Mouse (Mus musculus): ENCODE data around the gene Rnf38.
A peak's percentile ranks its signal among the peaks of the same experiment; 100 is the strongest.

Gene Rnf38

DNA sequence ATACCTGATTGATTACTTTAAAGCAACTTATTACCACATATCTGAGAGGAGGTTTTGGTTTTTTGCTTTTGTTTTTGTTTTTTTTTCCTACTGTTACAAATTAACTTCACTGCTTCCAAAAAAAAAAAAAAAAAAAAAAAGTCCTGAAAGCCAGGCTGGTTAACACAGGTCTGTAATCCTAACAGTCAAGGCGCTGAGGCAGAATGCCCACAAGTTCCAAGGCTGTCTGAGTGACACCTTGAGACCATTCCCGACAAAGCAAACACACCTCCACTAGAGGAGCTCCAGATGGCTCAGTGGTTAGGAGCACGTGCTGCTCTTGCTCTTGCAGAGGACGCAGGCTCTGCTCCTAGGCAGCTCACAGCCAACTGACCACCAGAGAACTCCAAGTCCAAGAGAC lies 10.1 kb downstream of the Rnf38 start:
- no peak for DNase-seq

- no peak for DNase-seq
Observed at GRCm38 (mm10) chr4:44216797-44217442, 16.7 kb downstream of the Rnf38 start.

GRCm38 (mm10) chr4:44199968-44200367 lies 33.6 kb downstream of the Rnf38 start:
- DNase-seq, result no peak

- DNase-seq, result no peak
Observed at GRCm38 (mm10) chr4:44187431-44187830, 46.2 kb downstream of the Rnf38 start.

DNA sequence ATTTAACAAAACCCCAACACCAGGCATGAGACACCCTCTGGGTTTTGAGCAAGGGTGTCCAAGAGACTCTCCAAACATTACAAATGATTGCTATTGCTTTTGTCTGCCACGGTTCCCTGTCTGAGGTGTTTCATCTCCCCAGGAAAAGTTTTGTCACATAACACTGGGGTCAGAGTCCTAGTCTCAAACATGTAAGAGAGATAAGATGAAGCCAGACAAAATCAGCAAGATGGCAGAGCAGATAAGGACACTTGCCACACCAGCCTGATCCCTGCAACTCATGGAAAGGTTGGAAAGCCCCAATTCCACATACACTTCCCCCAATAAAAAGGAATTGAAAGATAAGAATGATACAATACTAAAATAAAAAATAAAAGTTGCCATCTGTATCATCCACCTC lies 49.7 kb downstream of the Rnf38 start:
- DNase-seq, result no peak

- DNase-seq, result no peak
Observed at GRCm38 (mm10) chr4:44179748-44180147, 53.8 kb downstream of the Rnf38 start.

GRCm38 (mm10) chr4:44173177-44173576 lies 60.4 kb downstream of the Rnf38 start:
- peak in 1 of 2 experiments; percentile 32 for DNase-seq

- no peak for DNase-seq
Observed at GRCm38 (mm10) chr4:44172676-44173075, 60.9 kb downstream of the Rnf38 start.

DNA sequence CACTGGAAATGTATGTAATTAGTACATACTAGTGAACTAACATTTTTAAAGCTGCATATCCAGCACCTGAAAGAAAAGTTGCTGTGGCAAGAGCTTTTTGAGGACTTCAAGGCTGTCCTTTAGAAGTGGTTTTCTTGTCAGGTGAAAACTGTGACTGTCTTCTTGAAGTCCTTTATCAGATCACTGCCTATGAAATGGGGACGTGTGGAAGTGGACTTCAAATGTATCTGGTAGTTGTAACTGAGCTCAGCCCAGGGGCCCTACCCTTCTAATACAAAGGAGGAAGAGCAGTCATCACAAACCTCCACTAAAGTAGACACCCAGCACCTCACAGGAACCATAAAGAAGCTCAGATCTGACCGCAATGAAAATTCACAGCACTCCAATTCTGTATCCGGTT lies 63.7 kb downstream of the Rnf38 start:
- no peak for DNase-seq

DNA sequence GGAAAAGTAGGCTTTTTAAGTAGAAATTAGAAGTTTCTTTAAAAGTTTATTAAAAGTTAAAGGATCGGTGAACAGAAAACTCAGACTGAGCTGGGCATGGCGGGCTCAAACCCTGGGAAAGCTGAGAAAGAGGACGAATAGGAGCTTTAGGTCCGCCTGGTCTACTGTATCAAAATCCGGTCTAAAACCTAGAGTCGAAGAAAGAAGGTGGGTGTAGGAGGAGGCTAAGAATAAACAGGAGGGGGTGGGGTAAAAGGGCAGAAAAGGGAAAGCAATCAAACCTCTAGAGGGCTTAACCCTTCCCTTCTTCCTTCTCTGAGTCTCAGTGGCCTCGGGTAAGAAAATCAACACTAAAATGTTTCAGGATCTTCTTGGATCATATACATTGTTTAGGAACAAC lies 64.8 kb downstream of the Rnf38 start:
- DNase-seq, result peak in 1 of 2 experiments; percentile 23

DNA sequence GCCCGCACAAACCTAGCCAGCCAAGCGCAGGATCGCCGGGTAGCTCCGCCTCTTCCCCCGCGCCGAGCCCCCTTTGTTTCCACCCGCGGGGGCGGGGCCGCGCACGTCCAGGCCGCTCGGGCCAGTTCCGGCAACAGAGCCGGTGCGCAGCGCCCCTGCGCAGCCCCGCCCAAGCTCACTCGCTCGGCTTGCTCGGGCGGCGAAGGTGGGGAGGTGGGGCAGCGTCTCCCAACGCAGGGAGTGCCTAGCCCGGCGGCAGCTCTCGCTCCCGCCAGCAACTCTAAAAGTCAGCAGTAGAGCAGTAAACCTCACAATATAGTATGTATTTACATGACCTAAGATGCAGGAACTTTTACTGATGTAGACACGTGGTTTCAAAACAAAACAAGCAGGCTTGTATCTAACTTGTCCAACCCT lies 65.3 kb downstream of the Rnf38 start:
- DNase-seq, result peak; percentile 96 to 98

- peak; percentile 89 to 91 for DNase-seq
Observed at GRCm38 (mm10) chr4:44167397-44168121, 66.0 kb downstream of the Rnf38 start.

DNA sequence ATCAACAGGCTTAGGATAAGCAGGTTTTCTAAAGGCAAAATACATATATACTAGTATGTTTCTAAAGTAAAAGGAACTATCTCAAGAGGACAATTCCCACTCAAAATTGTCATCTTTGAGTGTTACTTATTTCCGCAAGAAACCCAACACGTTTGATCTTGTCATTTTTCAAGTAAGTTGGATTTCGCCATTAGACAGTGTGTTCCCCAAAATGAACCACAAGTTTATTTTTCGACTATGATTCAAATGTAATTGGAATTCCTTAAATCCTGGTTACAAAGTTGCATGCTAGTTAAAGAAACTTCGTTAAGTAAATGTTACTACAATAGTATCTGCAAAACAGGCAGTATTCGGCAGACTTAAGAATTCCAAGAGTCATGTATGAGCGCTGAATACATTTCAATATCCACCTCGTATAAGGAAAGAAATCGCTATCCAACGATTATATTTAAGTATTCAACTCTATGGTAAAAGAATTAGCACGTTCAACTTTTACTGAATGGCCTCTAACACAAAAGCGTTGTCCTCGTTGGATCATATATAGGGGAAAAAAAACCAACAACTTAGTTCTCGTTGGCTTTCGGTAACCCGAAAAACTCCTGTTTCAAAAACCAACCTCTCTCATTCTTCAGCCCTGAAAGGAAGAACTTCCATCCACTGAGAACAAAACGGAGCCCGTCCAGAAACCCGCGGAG lies 66.7 kb downstream of the Rnf38 start:
- DNase-seq, result no peak

DNA sequence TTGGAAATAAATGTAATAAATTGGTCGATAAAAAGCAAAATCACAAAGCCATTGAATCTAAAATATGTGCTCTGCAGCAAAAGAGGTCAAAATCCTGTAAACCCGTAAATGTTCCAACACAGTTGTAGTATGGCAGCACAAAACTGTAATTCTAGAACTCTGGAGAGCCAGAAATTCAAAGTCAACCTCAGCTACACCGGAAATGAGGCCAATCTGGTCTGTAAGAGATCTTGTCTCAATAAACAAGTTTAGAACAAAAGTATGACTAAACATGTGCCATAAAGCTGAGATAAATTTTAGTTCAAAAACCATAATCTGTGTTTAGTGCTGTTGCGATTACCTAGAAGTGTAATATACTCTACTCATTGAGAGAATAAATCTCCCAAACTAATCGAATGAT lies 69.0 kb downstream of the Rnf38 start:
- DNase-seq, result no peak

DNA sequence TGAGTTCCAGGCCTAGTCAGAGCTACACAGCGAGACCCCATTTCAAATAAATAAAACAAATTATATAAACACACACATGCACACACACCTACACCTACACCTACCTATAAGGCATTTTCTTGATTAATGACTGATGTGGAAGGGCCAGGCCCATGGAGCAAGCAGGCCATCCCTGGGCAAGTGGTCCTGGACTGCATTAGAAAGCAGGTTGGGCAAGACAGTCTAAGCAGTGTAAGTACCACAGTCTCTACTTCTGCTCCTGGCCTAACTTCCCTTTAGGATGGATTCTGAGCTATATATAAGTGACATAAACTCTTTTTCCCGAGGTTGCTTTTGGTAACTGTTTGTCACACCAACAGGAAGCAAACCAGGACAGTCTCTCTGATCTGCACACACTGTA lies 70.6 kb downstream of the Rnf38 start:
- DNase-seq, result no peak

- no peak for DNase-seq
Observed at GRCm38 (mm10) chr4:44160990-44161689, 72.4 kb downstream of the Rnf38 start.

GRCm38 (mm10) chr4:44159839-44160238 lies 73.8 kb downstream of the Rnf38 start:
- DNase-seq, result no peak

DNA sequence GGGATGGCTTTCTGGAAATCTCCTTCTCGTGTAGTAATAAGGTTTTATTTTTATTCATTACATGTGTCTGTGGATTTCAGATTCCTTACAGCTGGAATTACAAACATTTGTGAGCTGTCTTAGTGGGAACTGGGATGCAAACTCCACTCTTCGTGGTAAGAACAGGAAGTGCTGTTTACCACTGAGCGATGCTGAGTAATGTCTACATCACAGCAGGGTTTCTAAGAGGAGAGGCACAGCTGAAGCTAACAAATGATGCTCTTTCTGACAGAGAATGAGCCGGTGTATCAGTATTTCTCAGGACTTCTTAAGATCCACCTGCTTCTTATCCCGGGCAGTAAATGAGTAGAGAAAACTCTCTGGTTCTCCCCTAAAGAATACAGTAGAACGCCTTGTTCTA lies 77.1 kb downstream of the Rnf38 start:
- no peak for DNase-seq

DNA sequence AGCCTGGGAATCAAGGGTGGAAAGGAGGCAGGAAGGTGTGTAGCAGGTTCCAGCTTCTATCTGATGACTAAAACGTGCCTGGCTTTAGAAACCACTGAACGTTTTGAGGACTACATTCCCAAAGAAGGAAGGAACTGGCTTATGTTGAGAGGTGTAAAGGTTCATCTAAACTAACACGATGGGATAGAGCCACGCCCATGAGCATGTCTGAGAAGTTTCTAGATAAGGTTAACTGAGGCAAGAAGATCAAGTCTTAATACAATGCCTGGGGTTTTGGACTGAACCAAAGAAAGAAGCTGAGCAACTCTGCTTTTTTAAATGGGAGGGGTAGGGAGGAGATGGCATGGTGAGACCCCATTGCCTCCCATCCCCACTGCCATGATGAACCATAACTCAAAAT lies 78.7 kb downstream of the Rnf38 start:
- DNase-seq, result no peak

DNA sequence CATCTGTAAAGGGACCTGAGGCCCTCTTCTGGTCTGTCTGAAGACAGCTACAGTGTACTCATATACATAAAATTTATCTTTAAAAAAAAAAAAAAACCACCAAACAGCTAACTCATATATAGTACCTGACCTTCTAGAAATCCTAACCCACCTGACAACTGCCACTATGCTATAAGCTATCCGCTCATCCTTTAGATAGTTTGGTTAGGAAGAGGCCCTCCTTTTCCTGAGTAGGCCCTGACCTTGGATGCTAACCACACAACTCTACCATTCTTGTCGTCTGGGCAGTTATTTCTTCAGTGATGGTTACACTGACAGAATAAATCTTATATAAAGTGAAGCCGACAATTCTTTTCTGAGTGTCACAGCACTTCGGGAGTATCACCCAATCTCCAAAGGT lies 80.7 kb downstream of the Rnf38 start:
- no peak for DNase-seq

GRCm38 (mm10) chr4:44126805-44127204 lies 106.8 kb downstream of the Rnf38 start:
- peak in 1 of 2 experiments; percentile 32 for DNase-seq

- DNase-seq, result no peak
Observed at GRCm38 (mm10) chr4:44119410-44120201, 114.0 kb downstream of the Rnf38 start.

DNA sequence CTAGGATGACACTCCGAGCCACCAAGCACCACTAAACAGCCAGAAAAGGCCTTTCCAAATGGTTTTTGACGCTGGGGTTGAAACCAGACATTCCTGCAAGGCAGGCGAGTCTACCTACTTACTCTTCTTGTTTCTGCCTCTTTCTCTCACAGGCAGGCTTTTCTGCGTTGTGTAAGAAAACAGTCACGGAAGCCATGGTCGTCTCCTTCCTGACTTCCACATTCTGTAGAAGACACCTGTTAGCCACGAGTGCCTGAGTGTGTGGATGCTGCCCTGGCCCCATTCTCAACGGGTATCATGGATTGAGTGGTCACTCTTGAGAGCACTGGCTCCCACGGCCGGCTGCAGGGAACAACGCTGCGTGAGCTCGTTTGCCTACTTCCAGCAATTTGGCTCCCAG lies 118.5 kb downstream of the Rnf38 start:
- no peak for DNase-seq
